Mouse (Mus musculus): Measurements from ENCODE around the gene Cavin1. TPM values are rescaled to one million over a fixed set of nuclear protein-coding genes. Genes with fewer than 3 reads are reported as not detected.

The Cavin1 gene
- polyA plus RNA-seq, 1 experiment from 2014 or later, result 1.1 TPM

DNA sequence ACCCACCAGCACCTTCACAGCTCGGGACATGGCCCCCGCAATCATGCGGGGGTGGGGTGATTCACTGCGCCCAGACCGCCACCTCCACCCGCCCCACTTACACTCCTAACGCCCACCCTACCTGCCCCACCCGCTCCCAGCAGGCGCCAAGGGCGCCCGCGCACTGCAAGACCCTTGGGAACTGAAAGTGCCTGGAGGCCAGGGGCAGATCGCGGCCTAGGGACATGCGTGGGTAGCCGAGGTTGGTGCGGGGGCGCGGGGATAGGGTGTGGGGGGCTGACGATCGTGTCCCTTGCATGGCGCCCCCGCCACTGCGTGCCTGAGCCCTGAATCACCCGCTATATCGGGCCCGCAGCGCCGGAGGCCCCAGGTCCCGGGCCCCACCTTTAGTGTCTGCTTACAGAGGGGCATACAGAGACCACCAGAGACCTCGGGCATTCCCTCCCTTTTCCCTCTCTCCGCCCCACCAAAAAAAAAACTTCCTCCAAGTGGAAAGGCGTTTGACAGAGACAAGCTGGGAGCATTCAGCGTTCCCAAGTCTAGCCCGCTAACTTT, 1.4 kb downstream of the Cavin1 start:
- Histone ChIP-seq H3K4me3 (ENCODE audit: inconsistent target) (peak overlapping the region; percentile 22; the same call in 1 of the 2 replicates), H3K36me3 (ENCODE audit: inconsistent target) (no peaks in the 10 kb centered on the region), H3K27ac (no peak overlapping the region), H3K79me2 (ENCODE audit: inconsistent target) (no peaks in the 10 kb centered on the region)
- WGBS (ENCODE audit: missing documents), result 18% methylated on average over 21 of the region's 35 CpGs

- Histone ChIP-seq H3K79me2 (ENCODE audit: inconsistent target) (no peaks in the 10 kb centered on the region), H3K36me3 (ENCODE audit: inconsistent target) (no peaks in the 10 kb centered on the region), H3K27ac (no peak overlapping the region), H3K4me3 (ENCODE audit: inconsistent target) (no peak overlapping the region)
- 94% methylated on average over 5 of the region's 5 CpGs for WGBS (ENCODE audit: missing documents)
Measured at GRCm38 (mm10) chr11:100968501-100968900, 2.2 kb downstream of the Cavin1 start.

- WGBS (ENCODE audit: missing documents), result 97% methylated on average over 5 of the region's 5 CpGs
- Histone ChIP-seq H3K27ac (no peak overlapping the region), H3K79me2 (ENCODE audit: inconsistent target) (no peaks in the 10 kb centered on the region), H3K36me3 (ENCODE audit: inconsistent target) (no peaks in the 10 kb centered on the region), H3K4me3 (ENCODE audit: inconsistent target) (no peak overlapping the region)
Measured at GRCm38 (mm10) chr11:100967881-100968420, 2.7 kb downstream of the Cavin1 start.

DNA sequence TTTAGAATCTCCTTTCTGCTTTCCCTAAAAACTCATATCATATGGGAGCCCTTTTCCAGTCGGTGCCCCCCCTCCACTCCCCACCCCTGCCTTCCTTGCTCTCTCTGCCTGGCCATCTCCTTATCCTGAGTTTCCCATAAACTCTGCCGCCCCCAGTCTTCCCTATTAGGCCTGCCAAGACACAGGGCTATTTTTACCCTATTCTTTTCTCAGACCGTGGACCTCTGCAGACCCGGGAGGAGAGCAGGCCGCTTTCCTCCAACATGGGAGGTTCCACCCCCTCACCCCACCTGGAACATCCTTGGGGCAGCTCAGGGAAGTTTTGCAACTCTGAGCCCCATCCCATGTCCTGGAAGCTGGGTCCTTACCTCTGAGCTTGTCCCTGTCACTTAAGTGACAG, 3.3 kb downstream of the Cavin1 start:
- Histone ChIP-seq H3K4me3 (ENCODE audit: inconsistent target) (no peak overlapping the region), H3K79me2 (ENCODE audit: inconsistent target) (no peaks in the 10 kb centered on the region)
- 88% methylated on average over 4 of the region's 5 CpGs for WGBS (ENCODE audit: missing documents)

GRCm38 (mm10) chr11:100965760-100966159, 4.9 kb downstream of the Cavin1 start:
- no peak overlapping the region for H3K27ac ChIP-seq
- no peaks in the 10 kb centered on the region for H3K79me2 ChIP-seq (ENCODE audit: inconsistent target)
- no peak overlapping the region for H3K4me3 ChIP-seq (ENCODE audit: inconsistent target)
- H3K36me3 ChIP-seq (ENCODE audit: inconsistent target), result no peaks in the 10 kb centered on the region
- WGBS (ENCODE audit: missing documents), result 66% methylated on average over 6 of the region's 6 CpGs

More for the DNA sequence above, 3.3 kb downstream of the Cavin1 start:
- no peaks in the 10 kb centered on the region for H3K36me3 ChIP-seq (ENCODE audit: inconsistent target)
- no peak overlapping the region for H3K27ac ChIP-seq

GRCm38 (mm10) chr11:100964901-100965542, 5.7 kb downstream of the Cavin1 start:
- no peak overlapping the region for H3K27ac ChIP-seq
- WGBS (ENCODE audit: missing documents), result 95% methylated on average over 6 of the region's 6 CpGs
- H3K4me3 ChIP-seq (ENCODE audit: inconsistent target), result no peak overlapping the region
- H3K79me2 ChIP-seq (ENCODE audit: inconsistent target), result no peaks in the 10 kb centered on the region
- no peaks in the 10 kb centered on the region for H3K36me3 ChIP-seq (ENCODE audit: inconsistent target)

- Histone ChIP-seq H3K4me3 (ENCODE audit: inconsistent target) (no peak overlapping the region), H3K27ac (no peak overlapping the region), H3K79me2 (ENCODE audit: inconsistent target) (no peaks in the 10 kb centered on the region), H3K36me3 (ENCODE audit: inconsistent target) (no peaks in the 10 kb centered on the region)
- WGBS (ENCODE audit: missing documents), result 94% methylated on average over 7 of the region's 7 CpGs
Measured at GRCm38 (mm10) chr11:100964180-100964579, 6.5 kb downstream of the Cavin1 start.

GRCm38 (mm10) chr11:100963647-100964046, 7.0 kb downstream of the Cavin1 start:
- Histone ChIP-seq H3K4me3 (ENCODE audit: inconsistent target) (no peak overlapping the region), H3K27ac (no peak overlapping the region), H3K36me3 (ENCODE audit: inconsistent target) (no peaks in the 10 kb centered on the region), H3K79me2 (ENCODE audit: inconsistent target) (no peaks in the 10 kb centered on the region)
- 90% methylated on average over 8 of the region's 9 CpGs for WGBS (ENCODE audit: missing documents)

- Histone ChIP-seq H3K79me2 (ENCODE audit: inconsistent target) (no peaks in the 10 kb centered on the region), H3K36me3 (ENCODE audit: inconsistent target) (no peaks in the 10 kb centered on the region), H3K4me3 (ENCODE audit: inconsistent target) (no peak overlapping the region), H3K27ac (no peak overlapping the region)
- 79% methylated on average over 9 of the region's 9 CpGs for WGBS (ENCODE audit: missing documents)
Measured at GRCm38 (mm10) chr11:100962371-100962911, 8.2 kb downstream of the Cavin1 start.

- H3K79me2 ChIP-seq (ENCODE audit: inconsistent target), result no peaks in the 10 kb centered on the region
- no peak overlapping the region for H3K4me3 ChIP-seq (ENCODE audit: inconsistent target)
- H3K36me3 ChIP-seq (ENCODE audit: inconsistent target), result no peaks in the 10 kb centered on the region
- H3K27ac ChIP-seq, result no peak overlapping the region
- 85% methylated on average over 6 of the region's 6 CpGs for WGBS (ENCODE audit: missing documents)
Measured at GRCm38 (mm10) chr11:100960540-100960939, 10.1 kb downstream of the Cavin1 start.

GRCm38 (mm10) chr11:100959826-100960225, 10.9 kb downstream of the Cavin1 start:
- Histone ChIP-seq H3K79me2 (ENCODE audit: inconsistent target) (no peaks in the 10 kb centered on the region), H3K36me3 (ENCODE audit: inconsistent target) (no peaks in the 10 kb centered on the region), H3K27ac (no peak overlapping the region), H3K4me3 (ENCODE audit: inconsistent target) (no peak overlapping the region)
- WGBS (ENCODE audit: missing documents), result 14% methylated on average over 2 of the region's 3 CpGs

DNA sequence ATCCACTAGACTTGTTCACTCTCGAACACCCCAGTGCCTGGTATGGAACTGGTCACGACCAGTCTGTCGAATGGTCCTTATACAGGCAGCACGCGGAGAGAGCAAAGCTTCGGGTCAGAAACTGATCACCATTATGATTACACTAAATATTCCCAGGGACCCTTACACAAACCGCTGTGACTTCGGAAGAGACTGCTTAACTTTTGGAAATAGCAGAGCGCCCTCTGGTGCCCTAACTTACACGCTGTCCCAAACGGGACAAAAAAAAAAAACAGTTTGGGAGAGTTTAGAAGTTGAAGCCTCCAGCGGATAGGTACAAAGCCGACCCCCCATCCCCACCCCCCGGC, 11.2 kb downstream of the Cavin1 start:
- H3K36me3 ChIP-seq (ENCODE audit: inconsistent target), result no peaks in the 10 kb centered on the region
- 10% methylated on average over 14 of the region's 14 CpGs for WGBS (ENCODE audit: missing documents)
- no peak overlapping the region for H3K4me3 ChIP-seq (ENCODE audit: inconsistent target)
- no peaks in the 10 kb centered on the region for H3K79me2 ChIP-seq (ENCODE audit: inconsistent target)
- no peak overlapping the region for H3K27ac ChIP-seq

DNA sequence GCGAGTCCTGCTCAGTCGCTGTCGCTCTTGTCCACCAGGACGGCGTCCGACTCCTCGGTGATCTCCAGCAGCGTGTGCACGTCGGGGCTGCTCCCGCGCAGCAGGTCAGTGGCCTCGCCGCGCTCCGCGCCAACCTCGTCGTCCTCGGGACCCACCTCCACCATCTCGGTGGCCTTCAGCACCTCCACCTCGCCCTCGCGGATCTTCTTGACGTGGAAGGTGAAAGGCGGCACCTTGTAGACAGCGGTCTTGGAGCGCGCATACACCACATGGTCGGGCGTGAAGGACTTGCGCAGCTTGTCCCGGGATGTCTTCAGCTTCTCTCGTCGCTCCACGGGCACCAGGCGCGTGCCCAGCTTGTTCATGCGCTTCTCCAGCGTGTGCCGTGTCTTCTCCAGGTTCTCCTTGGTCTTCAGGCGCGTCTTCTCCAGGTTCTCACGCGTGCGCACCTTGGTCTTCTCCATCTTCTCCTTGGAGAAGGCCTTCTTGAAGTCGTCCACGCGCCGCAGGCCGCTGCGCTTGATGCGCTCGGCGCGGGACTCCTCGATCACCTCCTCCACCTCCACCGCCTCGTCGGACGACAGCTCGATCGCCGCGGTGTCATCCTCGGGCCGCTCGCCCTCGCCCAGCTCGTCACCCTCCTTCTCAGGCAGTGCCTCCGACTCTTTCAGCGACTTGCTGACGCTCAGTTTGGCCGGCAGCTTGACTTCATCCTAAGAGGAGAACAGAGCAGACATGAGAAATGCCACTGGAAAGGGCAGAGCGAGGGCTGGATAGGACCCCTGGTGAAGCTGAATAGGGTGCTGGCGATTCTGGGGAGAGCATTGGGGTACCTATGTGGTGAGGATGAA, 11.8 kb downstream of the Cavin1 start:
- Histone ChIP-seq H3K4me3 (ENCODE audit: inconsistent target) (no peak overlapping the region), H3K79me2 (ENCODE audit: inconsistent target) (no peaks in the 10 kb centered on the region), H3K27ac (no peak overlapping the region), H3K36me3 (ENCODE audit: inconsistent target) (no peaks in the 10 kb centered on the region)
- WGBS (ENCODE audit: missing documents), result 88% methylated on average over 64 of the region's 76 CpGs

DNA sequence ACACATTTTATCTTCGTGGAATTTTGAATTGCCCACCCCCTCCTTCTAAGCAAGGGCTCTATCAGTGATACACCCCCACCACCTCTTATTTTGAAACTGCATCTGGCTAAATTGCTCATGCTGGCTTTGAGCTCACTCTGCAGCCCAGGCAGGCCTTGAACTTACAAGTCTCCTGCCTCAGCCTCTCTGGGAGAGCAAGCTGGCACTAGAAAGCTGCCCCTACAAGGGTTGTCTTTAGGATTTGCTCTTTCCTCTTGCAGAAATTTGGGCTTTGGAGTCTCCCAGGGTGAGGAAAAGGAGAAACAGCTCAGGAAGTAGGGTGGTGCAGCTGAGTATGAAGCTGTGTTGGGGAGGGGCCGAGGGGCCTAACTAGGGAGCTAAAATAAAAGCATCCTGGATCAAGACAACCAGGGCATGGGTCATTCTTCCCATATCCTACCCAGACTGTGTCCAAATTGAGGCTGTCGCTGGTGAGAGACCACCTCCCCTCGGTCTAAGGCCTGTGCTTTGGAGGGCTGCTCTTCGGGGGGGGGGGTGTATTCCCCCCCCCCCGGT, 12.7 kb downstream of the Cavin1 start:
- no peak overlapping the region for H3K27ac ChIP-seq
- WGBS (ENCODE audit: missing documents), result 81% methylated on average over 4 of the region's 6 CpGs
- H3K36me3 ChIP-seq (ENCODE audit: inconsistent target), result no peaks in the 10 kb centered on the region
- no peak overlapping the region for H3K4me3 ChIP-seq (ENCODE audit: inconsistent target)
- no peaks in the 10 kb centered on the region for H3K79me2 ChIP-seq (ENCODE audit: inconsistent target)

Measured in macrophage (primary cell).